Mouse (Mus musculus): Measurements from ENCODE around the gene Rtraf. TPM values are rescaled to one million over a fixed set of nuclear protein-coding genes. Genes with fewer than 3 reads are reported as not detected.
A peak's percentile ranks its signal among the peaks of the same experiment; 100 is the strongest.

The Rtraf gene
- total RNA-seq, 1 experiment from 2014 or later, result 75.4 TPM

DNA sequence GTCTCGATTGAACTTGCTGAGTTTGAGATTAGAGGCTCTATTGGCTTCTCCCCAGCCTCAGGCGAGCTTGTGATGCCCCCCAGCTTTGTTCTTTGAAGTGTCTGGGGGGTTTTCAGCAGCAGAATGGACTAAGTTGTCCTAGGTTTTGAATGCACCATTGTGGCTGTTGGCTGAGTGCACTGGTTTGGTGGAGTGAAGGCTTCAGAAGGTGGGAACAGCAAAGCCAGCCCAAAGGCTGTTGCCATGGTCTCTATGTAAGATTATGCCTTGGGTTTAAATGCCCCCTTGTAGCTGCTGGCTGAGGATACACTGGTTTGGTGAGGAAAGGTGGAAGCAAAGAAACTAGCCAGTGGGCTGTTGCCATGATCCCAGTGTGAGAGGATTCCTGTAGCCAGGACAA lies 23.1 kb downstream of the Rtraf start:
- DNase-seq, result no peak

DNA sequence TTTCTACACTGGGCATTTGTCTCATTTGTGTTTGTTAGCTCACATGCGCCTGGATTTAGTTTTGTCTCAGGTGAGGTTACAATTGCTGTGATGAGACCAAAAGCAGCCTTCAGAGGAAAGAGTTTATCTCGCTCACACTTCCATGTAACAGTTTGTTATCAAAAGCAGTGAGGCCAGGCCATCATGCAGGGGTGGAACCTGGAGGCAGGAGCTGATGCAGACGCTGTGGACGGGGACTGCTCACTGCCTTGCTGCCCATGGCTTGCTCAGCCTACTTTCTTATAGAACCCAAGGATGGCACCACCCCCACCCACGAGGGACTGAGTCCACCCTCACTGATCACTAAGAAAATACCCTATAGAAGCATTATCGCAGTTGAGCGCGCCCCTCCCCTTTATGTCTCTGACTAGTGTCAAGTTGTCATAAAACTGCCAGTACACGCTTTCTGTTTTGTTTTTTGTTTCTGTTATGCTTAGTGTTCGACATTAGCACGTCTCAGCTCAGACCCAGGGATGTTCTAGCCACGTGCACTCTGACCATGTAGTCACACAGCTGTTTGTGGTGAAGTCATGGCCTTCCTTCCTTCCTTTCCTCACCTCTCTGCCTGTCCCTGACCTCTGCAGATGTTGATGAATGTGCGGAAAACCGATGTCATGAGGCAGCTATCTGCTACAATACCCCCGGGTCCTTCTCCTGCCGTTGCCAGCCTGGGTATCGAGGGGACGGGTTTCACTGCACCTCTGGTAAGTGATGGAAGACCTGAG lies 26.9 kb downstream of the Rtraf start:
- DNase-seq, result peak; percentile 43

DNA sequence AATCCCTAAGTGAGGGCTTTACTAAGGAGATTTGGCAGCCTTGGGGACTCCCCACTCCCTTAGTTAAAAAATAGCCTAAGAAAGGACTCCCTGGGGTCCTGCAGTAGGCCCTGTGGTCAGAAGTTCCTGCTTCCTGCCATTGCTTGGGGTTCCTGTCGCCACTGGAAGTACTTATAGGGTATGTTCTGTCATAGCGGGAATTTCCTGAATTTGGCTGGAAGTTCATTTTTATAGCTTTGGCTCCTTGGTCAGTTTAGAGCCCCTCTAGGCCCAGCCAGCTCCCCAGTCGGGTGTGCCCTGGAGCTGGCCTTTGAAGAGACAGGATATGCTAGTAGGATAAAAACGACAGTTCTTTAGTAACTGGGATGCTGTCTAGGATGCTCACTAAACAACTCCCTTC lies 28.7 kb downstream of the Rtraf start:
- DNase-seq, result no peak

DNA sequence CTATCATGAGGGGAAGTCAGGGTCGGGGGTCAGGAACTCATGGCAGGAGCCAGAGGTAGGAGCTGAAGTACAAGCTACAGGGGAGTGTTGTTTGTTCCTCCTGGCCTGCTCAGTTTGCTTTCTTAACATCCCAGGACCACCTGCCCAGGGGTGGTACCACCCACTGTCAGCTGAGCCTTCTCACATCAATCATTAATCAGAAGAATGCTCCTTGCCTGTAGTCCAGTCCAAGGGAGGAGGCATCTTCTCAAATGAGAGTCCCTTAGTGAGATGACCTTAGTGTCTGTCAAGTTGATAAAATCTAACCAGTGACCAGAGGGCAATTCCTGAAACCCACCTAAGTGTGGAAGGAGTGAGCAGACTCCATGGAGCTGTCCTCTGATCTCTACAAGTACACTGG lies 35.2 kb downstream of the Rtraf start:
- no peak for DNase-seq

GRCm38 (mm10) chr14:19785797-19786588 lies 37.6 kb downstream of the Rtraf start:
- DNase-seq, result peak; percentile 49

DNA sequence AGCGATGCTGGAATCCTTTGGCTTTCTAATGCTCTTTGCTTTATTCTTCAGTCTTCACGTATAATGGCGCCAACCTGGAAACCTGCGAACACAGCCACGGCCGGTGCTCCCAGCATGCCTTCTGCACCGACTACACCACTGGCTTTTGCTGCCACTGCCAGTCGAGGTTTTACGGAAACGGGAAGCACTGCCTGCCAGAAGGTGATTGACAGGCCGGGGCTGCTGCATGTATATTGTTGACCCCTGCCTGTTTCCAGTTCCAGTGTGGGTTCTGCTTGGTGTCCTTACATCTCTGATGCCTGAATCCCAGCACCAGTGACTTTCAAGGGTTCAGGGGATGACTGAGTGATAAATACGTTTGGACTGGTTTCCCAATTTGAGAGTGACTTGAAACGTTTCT lies 45.7 kb downstream of the Rtraf start:
- no peak for DNase-seq

DNA sequence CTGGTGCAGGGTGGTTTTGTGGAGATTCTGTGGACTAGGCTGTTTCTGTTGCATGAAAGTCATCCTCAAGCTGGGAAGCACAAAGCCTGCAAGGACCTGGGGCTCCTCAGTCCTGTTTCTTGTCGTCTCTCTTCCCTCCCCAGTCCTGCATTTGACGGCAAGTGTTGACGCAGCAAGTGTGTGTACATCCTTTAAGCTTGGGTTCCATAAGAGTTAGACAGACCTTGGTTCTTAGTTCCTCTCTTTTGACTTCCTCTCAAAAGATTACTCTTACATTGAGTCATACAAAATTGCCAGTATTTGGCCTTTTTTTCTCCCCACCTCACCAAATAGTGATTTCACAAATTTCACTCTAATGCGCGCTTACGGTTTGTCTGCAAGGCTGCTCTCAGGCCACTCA lies 46.3 kb downstream of the Rtraf start:
- DNase-seq, result no peak

GRCm38 (mm10) chr14:19776890-19777289 lies 46.7 kb downstream of the Rtraf start:
- peak; percentile 63 for DNase-seq

DNA sequence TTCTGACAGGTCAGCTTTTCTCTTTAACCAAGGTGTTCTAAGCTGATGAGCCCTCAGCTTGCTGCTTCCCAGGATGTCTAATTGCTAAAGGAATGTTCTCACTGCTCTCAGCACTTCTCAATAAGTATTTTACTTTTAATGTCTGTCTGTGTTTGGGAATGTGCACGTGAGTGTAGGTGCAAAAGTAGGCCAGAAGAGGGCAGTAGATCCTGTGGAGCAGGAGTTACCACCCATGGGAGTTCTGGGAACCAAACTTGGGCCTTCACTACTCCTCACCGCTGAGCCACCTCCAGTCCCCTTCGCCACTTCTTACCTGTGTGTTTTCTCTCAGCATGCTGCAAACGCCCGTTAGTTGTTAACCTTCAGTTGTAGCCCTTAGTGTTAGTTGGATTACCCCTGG lies 47.4 kb downstream of the Rtraf start:
- DNase-seq, result no peak

DNA sequence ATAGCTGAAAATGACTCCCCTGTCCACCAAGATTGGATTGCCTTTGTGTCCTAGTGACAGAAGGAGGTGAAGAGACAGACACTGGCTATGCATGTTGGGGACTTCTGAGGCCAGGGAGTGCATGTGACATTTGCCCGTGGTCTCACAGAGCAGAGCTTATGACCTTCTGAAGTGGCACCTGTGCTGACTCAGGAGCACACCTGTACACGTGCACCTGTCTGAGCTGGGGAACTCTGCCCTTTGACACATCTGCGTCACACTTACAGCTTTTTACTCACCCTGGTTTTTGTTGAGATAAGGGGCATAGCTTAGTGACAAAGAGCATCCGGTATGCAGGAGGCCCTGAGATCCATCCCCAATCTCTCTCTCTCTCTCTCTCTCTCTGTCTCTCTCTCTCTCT lies 48.1 kb downstream of the Rtraf start:
- no peak for DNase-seq

GRCm38 (mm10) chr14:19774036-19774628 lies 49.5 kb downstream of the Rtraf start:
- no peak for DNase-seq

DNA sequence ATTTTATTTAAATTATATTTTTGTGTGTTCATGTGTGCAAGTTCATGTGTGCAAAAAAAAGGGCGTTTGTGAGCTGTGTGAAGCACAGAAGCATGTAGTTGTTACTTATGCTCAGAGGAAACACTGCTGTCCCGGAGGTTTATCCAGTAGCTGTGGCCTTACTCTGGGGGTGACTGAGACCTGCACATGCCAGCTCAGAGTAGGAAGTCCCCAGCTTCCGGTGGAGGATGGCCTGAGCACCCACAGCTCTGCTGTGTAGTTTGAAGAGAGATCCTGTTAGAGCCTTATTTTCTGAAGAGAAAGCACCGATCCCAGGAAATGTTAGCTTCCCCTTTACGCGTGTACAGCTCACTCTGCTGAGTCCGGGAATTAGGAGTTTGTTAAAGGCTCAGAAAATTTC lies 52.5 kb downstream of the Rtraf start:
- no peak for DNase-seq

DNA sequence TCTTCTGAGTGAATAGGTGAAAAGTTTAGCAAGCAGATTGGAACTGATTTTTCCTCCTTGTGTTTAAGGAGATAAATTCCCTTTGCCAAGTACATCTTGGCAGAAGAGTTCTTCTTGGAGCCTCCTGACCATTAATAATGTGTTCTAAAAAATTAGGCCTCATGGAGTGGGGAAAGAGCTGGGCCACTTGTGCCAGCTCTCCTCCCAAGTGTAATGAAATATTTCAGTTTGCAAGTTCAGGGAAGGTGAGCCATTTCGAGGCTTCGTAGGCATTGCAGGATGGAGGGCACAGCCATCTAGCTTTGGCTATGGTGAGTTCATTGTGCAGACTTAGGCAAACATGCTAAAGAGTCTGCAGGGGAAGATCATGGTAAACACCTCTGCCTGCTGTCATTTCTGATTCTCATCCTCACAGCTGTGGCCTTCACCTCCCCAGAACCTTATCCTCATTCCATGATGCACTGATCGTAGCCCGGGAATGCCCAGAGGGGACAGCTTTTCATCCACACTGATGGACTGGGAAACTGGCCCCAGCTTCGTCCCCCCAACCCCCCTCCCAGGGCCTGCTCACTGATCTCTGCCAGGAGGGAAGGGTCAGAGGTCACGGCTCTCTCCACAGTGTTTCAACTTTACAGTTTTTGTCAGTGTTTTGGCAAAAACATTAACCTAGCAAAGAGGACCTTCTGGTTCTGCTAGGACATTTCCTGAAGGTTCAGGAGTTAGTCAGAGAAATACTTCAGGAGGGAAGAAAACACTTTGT lies 54.0 kb downstream of the Rtraf start:
- peak; percentile 64 for DNase-seq

GRCm38 (mm10) chr14:19768648-19769047 lies 55.0 kb downstream of the Rtraf start:
- DNase-seq, result no peak

- DNase-seq, result no peak
Observed at GRCm38 (mm10) chr14:19766380-19766649, 57.3 kb downstream of the Rtraf start.

GRCm38 (mm10) chr14:19765539-19766379 lies 57.9 kb downstream of the Rtraf start:
- no peak for DNase-seq

- no peak for DNase-seq
Observed at GRCm38 (mm10) chr14:19764331-19764730, 59.3 kb downstream of the Rtraf start.

DNA sequence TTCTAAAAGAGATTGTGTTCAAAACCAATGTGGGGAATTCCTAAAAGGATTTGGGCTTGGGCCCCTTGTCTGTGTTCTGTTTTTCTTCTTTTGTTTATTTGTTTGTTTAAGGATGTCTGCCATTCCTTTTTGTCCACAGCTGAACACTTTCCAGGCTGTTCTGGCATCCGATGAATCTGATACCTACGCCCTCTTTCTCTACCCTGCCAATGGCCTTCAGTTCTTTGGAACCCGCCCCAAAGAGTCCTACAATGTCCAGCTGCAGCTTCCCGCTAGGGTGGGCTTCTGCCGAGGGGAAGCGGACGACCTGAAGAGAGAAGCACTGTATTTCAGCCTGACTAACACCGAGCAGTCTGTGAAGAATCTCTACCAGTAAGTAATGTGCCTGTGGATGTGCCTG lies 60.1 kb downstream of the Rtraf start:
- DNase-seq, result no peak

DNA sequence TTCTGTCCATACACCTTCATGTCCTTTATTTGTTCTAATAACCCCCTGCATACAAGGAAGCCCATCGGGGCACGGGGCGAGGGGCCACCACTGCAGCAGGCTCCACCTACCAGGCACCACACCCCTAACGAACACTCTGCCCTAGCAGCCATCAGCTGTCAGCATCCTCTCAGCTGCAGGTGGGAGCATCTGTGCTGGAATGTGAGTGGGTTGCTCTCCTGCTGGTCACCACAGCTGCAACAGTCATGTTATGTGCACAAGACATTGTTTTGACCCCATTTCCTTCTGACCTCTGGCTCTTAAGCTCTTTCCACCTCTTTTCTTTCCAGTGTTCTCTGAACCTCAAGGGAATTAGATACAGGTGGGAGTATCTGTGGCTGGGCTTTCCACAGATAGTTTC lies 61.6 kb downstream of the Rtraf start:
- DNase-seq, result no peak

Measured in adrenal gland, postnatal 14 days (tissue).